Mouse (Mus musculus) gastrocnemius, adult 18-20 months (tissue): ENCODE results near the gene Creb3l1. TPM values are rescaled to one million over a fixed set of nuclear protein-coding genes. Genes with fewer than 3 reads are reported as not detected.

ENCODE experiments used
- DNase-seq: peaks from one replicate; pipeline ENCODE4 v3.0.0; 2021; ENCODE audit warnings: low spot score
- microRNA-seq: library from miRNA; unstranded; fragments of <30 nt; microRNA quantifications from one replicate; pipeline ENCODE4 v1.2.0, GENCODE M21; 2021
- total RNA-seq, 2 experiments: library from RNA; stranded (reverse); gene quantifications; 2 replicates each; pipeline ENCODE4 v1.2.3; 2021

The Creb3l1 gene
- total RNA-seq, 2 experiments from 2014 or later, result 3.0 to 4.5 TPM

- peak; percentile 72 for DNase-seq
Observed at GRCm38 (mm10) chr2:91947397-91948150, 76.7 kb downstream of the Creb3l1 start.

DNA sequence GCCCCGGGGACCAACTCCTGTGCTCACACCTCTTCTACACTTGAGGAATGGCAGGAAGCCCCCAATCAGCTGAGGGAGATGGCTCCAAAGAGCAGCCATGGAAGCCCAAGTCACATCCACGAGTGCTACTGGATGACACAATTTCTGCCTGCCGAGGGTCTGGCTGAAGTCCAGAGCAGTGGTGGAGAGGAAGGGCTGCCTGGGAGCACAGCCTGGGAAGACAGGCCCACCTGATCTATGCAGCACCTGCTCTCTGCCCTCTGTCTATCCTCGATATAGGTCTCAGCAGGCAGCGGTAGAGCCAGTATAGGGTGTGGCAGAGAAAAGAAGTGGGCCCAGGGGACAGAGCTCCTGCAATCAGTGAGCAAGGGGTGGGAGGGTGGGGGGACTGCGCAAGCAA lies 77.5 kb downstream of the Creb3l1 start:
- peak; percentile 59 for DNase-seq

DNA sequence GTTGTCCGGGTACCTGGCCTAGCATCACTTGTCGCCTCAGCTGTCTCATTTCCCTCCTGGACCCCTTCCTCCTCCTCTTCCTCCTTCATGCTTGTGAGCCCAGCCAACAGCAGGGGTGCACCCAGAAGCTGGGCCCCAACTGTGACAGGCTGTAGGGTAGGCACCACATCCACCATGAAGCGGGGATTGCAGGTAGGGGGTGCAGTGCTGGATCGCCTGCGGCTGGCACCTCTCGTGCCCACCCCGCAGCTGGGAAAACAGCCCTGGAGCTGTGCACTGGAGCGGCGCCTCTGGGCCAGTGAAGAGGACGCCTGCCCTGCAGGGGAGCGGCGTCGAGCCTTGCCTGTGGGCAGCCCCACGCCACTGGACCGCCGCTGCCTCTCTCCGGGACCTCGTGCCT lies 78.8 kb downstream of the Creb3l1 start, which contains the start of gene Gm9821:
Gene Gm9821 (plus strand): TSS at position 221 of the 400 bp plus-strand sequence.
- DNase-seq, result no peak

- peak; percentile 76 for DNase-seq
Observed at GRCm38 (mm10) chr2:91944170-91944950, 79.9 kb downstream of the Creb3l1 start.

- DNase-seq, result no peak
Observed at GRCm38 (mm10) chr2:91942356-91942755, 81.9 kb downstream of the Creb3l1 start.

GRCm38 (mm10) chr2:91939303-91939935 lies 84.9 kb downstream of the Creb3l1 start:
- DNase-seq, result no peak

DNA sequence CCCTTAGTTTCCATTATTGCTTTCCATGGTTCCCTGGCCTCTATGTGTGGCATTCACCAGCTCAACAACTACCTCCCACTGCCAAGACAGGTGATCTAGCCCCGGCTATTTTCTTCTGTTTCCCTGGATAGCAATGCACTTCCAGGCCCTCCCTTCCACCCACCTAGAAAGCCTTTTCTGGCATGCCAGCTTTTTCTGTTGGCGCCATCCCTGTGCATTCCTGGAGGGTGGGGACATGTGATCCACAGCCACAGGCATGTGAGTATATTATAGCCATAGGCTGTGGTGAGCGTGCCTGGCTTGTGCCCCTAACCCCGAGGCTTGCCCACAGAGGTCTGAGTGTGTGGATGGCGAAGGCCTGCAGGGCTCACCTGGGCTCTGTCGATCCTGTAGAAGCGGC lies 88.1 kb downstream of the Creb3l1 start:
- no peak for DNase-seq

- no peak for DNase-seq
Observed at GRCm38 (mm10) chr2:91934826-91935525, 89.3 kb downstream of the Creb3l1 start.

- no peak for DNase-seq
Observed at GRCm38 (mm10) chr2:91934016-91934415, 90.3 kb downstream of the Creb3l1 start.

- DNase-seq, result no peak
Observed at GRCm38 (mm10) chr2:91933471-91933870, 90.8 kb downstream of the Creb3l1 start.

GRCm38 (mm10) chr2:91932737-91933350 lies 91.5 kb downstream of the Creb3l1 start:
- no peak for DNase-seq

Small RNA genes within 50 kb of the gene (microRNA-seq; reads per million reads assigned to microRNA genes)
- not detected for gene Mir6999

Other genes with a start within 250 kb of the Creb3l1 start
- gene Chrm4, start 97.3 kb downstream of the Creb3l1 start, total RNA-seq, result not detected
- 1 to 10 TPM in 1 of 2 experiments, under 1 TPM in 1; 0.82 to 1.7 TPM for gene Mdk, start 92.2 kb downstream of the Creb3l1 start, total RNA-seq
- gene Gm9821, start 78.8 kb downstream of the Creb3l1 start, total RNA-seq, result not detected
- gene Dgkz, start 48.6 kb downstream of the Creb3l1 start, total RNA-seq, result 10 to 100 TPM; 29.0 to 32.7 TPM
- 10 to 100 TPM; 21.5 to 25.4 TPM for gene Phf21a, start 68.6 kb upstream of the Creb3l1 start, total RNA-seq